Mouse (Mus musculus): ENCODE results near the gene Tbc1d1.

DNA sequence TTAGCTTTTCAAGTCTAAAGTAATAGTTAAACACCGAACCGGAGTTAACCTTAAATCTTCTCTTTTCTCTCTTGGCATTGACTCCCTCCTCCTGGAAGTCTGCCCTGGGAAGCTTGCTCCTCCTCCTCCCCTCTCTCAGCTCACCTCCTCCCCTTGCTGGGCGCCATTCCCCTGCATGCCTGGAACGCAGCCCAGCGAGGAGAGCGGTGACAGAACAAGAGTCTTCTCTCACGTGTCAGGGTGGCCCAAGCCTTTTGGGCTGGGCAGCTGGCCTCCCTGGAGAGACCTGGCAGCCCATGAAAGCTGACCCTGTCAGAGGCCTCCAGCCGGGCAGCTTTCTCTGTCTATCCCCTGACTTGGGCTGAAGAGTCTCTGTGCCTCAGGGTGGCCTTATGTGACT lies 211.3 kb downstream of the Tbc1d1 start:
- no peak for TF ChIP-seq GATA1 (IDR thresholded peaks at IDR 0.05; ENCODE audit: low read length)
- TF ChIP-seq TAL1 (IDR thresholded peaks at IDR 0.05; ENCODE audit: low read length): no peak
